ENCODE assay signal across 9 mouse cellular contexts in genomic region chr4:106787830-106788229, GRCm38 (mm10). TPM values are rescaled to one million over a fixed set of nuclear protein-coding genes. Genes with fewer than 3 reads are reported as not detected.
DNase-seq lines count a peak whose midpoint lies in the region; ATAC-seq and TF ChIP-seq lines count a peak whose summit lies in the region.
"Had no signal": no experiment of that assay in that cellular context is flagged by ENCODE, and none has a peak within 500 bp of the region (broad histone marks: within the 10 kb centered on the region; RNA-seq: fewer than 3 reads in every experiment).

No protein-coding gene starts in this region.

- no peak overlapping the region for H3K27ac ChIP-seq in midbrain, embryonic 11.5 days (ENCODE audit: low read depth, low read length)
- no peak overlapping the region for H3K27ac ChIP-seq in midbrain, embryonic 16.5 days (ENCODE audit: low read length)
- H3K27ac ChIP-seq in limb, embryonic 15.5 days, result peak overlapping the region; percentile 92
- no peak overlapping the region for H3K27ac ChIP-seq in stomach, postnatal 0 days (replicated peaks)
- H3K27ac ChIP-seq in cerebellum, adult 2 months (ENCODE audit: insufficient read depth, low read length), result no peak overlapping the region

- no peak overlapping the region for H3K4me3 ChIP-seq in midbrain, embryonic 11.5 days (ENCODE audit: low read depth, low read length)
- H3K4me3 ChIP-seq in midbrain, embryonic 16.5 days (ENCODE audit: low read depth, low read length), result no peak overlapping the region
- no peak overlapping the region for H3K4me3 ChIP-seq in limb, embryonic 15.5 days
- no peak overlapping the region for H3K4me3 ChIP-seq in stomach, postnatal 0 days (ENCODE audit: low read depth, low read length)
- no peak overlapping the region for H3K4me3 ChIP-seq in cerebellum, adult 2 months (replicated peaks; ENCODE audit: insufficient read depth, low read depth, low read length)

- no peak for TF ChIP-seq CTCF in stomach, postnatal 0 days (IDR thresholded peaks at IDR 0.05; ENCODE audit: low read depth)
- TF ChIP-seq CTCF in cerebellum, adult 2 months (IDR thresholded peaks at IDR 0.05; ENCODE audit: borderline replicate concordance, insufficient read depth, low read depth, low read length), result no peak

- H3K4me2 ChIP-seq in midbrain, embryonic 11.5 days, result no peak overlapping the region
- no peak overlapping the region for H3K4me2 ChIP-seq in midbrain, embryonic 16.5 days (ENCODE audit: low read length)
- H3K4me2 ChIP-seq in limb, embryonic 15.5 days, result no peak overlapping the region
- H3K4me2 ChIP-seq in stomach, postnatal 0 days (replicated peaks; ENCODE audit: low read depth), result no peak overlapping the region

- WGBS in midbrain, embryonic 11.5 days, result 64% methylated on average over 7 of the region's 7 CpGs
- WGBS in midbrain, embryonic 16.5 days, result 76% methylated on average over 7 of the region's 7 CpGs
- 36% methylated on average over 7 of the region's 7 CpGs for WGBS in limb, embryonic 15.5 days
- WGBS in stomach, postnatal 0 days, result 58% methylated on average over 7 of the region's 7 CpGs
- 88% methylated on average over 7 of the region's 7 CpGs for WGBS in cerebellum, adult 2 months

- peaks cover 20% of the 10 kb centered on the region for H3K4me1 ChIP-seq in midbrain, embryonic 11.5 days (ENCODE audit: control insufficient read depth, insufficient read depth, low read length)
- H3K4me1 ChIP-seq in midbrain, embryonic 16.5 days (ENCODE audit: control insufficient read depth, insufficient read depth, low read length), result peaks cover 24% of the 10 kb centered on the region
- peaks cover 64% of the 10 kb centered on the region for H3K4me1 ChIP-seq in limb, embryonic 15.5 days
- 0 out of 2 replicates have a peak, but pooled peaks cover 2% of the 10 kb centered on the region for H3K4me1 ChIP-seq in stomach, postnatal 0 days (replicated peaks; ENCODE audit: control insufficient read depth, insufficient read depth)
- peaks cover 7% of the 10 kb centered on the region for H3K4me1 ChIP-seq in cerebellum, adult 2 months (ENCODE audit: control insufficient read depth, insufficient read depth, low read length)

- TF ChIP-seq POLR2A in cerebellum, adult 2 months (IDR thresholded peaks at IDR 0.05; ENCODE audit: borderline replicate concordance, insufficient read depth, low read length), result no peak

- no peaks in the 10 kb centered on the region for H3K9me3 ChIP-seq in midbrain, embryonic 11.5 days (ENCODE audit: control insufficient read depth, low read length)
- no peaks in the 10 kb centered on the region for H3K9me3 ChIP-seq in midbrain, embryonic 16.5 days (replicated peaks; ENCODE audit: control insufficient read depth, low read length, poor library complexity, severe bottlenecking)
- H3K9me3 ChIP-seq in limb, embryonic 15.5 days, result no peaks in the 10 kb centered on the region
- no peaks in the 10 kb centered on the region for H3K9me3 ChIP-seq in stomach, postnatal 0 days (ENCODE audit: control insufficient read depth, low read length)

- H3K36me3 ChIP-seq in midbrain, embryonic 11.5 days (ENCODE audit: control insufficient read depth, insufficient read depth, low read length), result no peaks in the 10 kb centered on the region
- H3K36me3 ChIP-seq in midbrain, embryonic 16.5 days (ENCODE audit: control insufficient read depth, insufficient read depth, low read length), result no peaks in the 10 kb centered on the region
- no peaks in the 10 kb centered on the region for H3K36me3 ChIP-seq in limb, embryonic 15.5 days
- no peaks in the 10 kb centered on the region for H3K36me3 ChIP-seq in stomach, postnatal 0 days (ENCODE audit: control insufficient read depth, insufficient read depth, low read length)

- no peak overlapping the region for H3K9ac ChIP-seq in midbrain, embryonic 11.5 days (ENCODE audit: low read length)
- H3K9ac ChIP-seq in midbrain, embryonic 16.5 days (ENCODE audit: low read depth, low read length), result no peak overlapping the region
- no peak overlapping the region for H3K9ac ChIP-seq in limb, embryonic 15.5 days
- H3K9ac ChIP-seq in stomach, postnatal 0 days (ENCODE audit: low read length), result no peak overlapping the region

- no peaks in the 10 kb centered on the region for H3K27me3 ChIP-seq in midbrain, embryonic 11.5 days (ENCODE audit: control insufficient read depth, insufficient read depth, low read length)
- H3K27me3 ChIP-seq in midbrain, embryonic 16.5 days (ENCODE audit: control insufficient read depth, insufficient read depth, low read depth, low read length), result no peaks in the 10 kb centered on the region
- no peaks in the 10 kb centered on the region for H3K27me3 ChIP-seq in limb, embryonic 15.5 days
- no peaks in the 10 kb centered on the region for H3K27me3 ChIP-seq in stomach, postnatal 0 days (ENCODE audit: control insufficient read depth, insufficient read depth, low read length)
- no peaks in the 10 kb centered on the region for H3K27me3 ChIP-seq in cerebellum, adult 2 months (ENCODE audit: control insufficient read depth, insufficient read depth, low read length)

- no peak for ATAC-seq in midbrain, embryonic 11.5 days (ENCODE audit: low FRiP score)
- no peak for ATAC-seq in midbrain, embryonic 16.5 days
- peak; percentile 35; the same call in 1 of the 2 replicates for ATAC-seq in limb, embryonic 15.5 days (ENCODE audit: insufficient number of reproducible peaks, low FRiP score, low TSS enrichment, low read depth)
- ATAC-seq in stomach, postnatal 0 days (ENCODE audit: low FRiP score, low TSS enrichment), result peak; percentile 55; the same call in 1 of the 2 replicates

- TF ChIP-seq EP300 in stomach, postnatal 0 days (optimal IDR thresholded peaks at IDR 0.05), result no peak

- DNase-seq in adrenal gland, postnatal 14 days, result peak; percentile 72
- DNase-seq in adrenal gland, adult 18-20 months (ENCODE audit: low spot score in 2 of 2), result no peak
- DNase-seq in midbrain, embryonic 11.5 days (ENCODE audit: low spot score, missing footprints), result peak; percentile 85
- peak; percentile 31 to 59 for DNase-seq in gastrocnemius, postnatal 4 days (ENCODE audit: low spot score in 2 of 2)
- DNase-seq in stomach, postnatal 0 days (ENCODE audit: low spot score), result peak; percentile 51
- no peak for DNase-seq in cerebellum, adult 2 months

RNA-seq across cellular contexts. Expression of gene Acot11, which starts 17.0 kb away (rescaled TPM):
- total RNA-seq in adrenal gland, postnatal 14 days (2021), result 55.2 and 61.6 TPM in 2 replicates
- total RNA-seq in adrenal gland, adult 18-20 months (2021), result 100 to 1,000 TPM in 1 of 2 experiments, 10 to 100 TPM in 1; 99.8 to 239 TPM
- 1.3 TPM in 2 replicates for polyA plus RNA-seq in midbrain, embryonic 11.5 days (2014; fragmentation: Nextera tagmentation; extraction: Ambion mirVana)
- 1.9 and 2.2 TPM in 2 replicates for polyA plus RNA-seq in midbrain, embryonic 16.5 days (2015; fragmentation: Nextera tagmentation; extraction: Ambion mirVana)
- total RNA-seq in gastrocnemius, postnatal 4 days (2021), result 10 to 100 TPM; 12.3 to 15.8 TPM
- polyA plus RNA-seq in limb, embryonic 15.5 days (2015; fragmentation: Nextera tagmentation; extraction: Ambion mirVana), result 4.0 and 4.8 TPM in 2 replicates
- 2.8 and 3.1 TPM in 2 replicates for polyA plus RNA-seq in stomach, postnatal 0 days (2015; fragmentation: Nextera tagmentation; extraction: Ambion mirVana)
- polyA plus RNA-seq in cerebellum, adult 2 months (2012; rRNA removed), result 32.5 and 32.7 TPM in 2 replicates

RNA-seq across cellular contexts. Expression of gene Fam151a, which starts 54.1 kb away (rescaled TPM):
- total RNA-seq in adrenal gland, postnatal 14 days (2021), result 0.26 TPM in 1 of 2 replicates, not detected in the other
- under 1 TPM; 0.20 to 0.26 TPM for total RNA-seq in adrenal gland, adult 18-20 months (2021)
- polyA plus RNA-seq in midbrain, embryonic 11.5 days (2014; fragmentation: Nextera tagmentation; extraction: Ambion mirVana), result not detected in 2 replicates
- not detected in 2 replicates for polyA plus RNA-seq in midbrain, embryonic 16.5 days (2015; fragmentation: Nextera tagmentation; extraction: Ambion mirVana)
- not detected for total RNA-seq in gastrocnemius, postnatal 4 days (2021)
- 0.57 and 0.65 TPM in 2 replicates for polyA plus RNA-seq in limb, embryonic 15.5 days (2015; fragmentation: Nextera tagmentation; extraction: Ambion mirVana)
- 0.39 and 0.41 TPM in 2 replicates for polyA plus RNA-seq in stomach, postnatal 0 days (2015; fragmentation: Nextera tagmentation; extraction: Ambion mirVana)
- not detected in 2 replicates for polyA plus RNA-seq in cerebellum, adult 2 months (2012; rRNA removed)
- polyA plus RNA-seq: C2C12 had no signal

RNA-seq across cellular contexts. Expression of gene Mroh7, which starts 57.1 kb away (rescaled TPM):
- 0.41 and 2.9 TPM in 2 replicates for total RNA-seq in adrenal gland, postnatal 14 days (2021)
- 1 to 10 TPM; 1.5 to 1.7 TPM for total RNA-seq in adrenal gland, adult 18-20 months (2021)
- 0.07 TPM in 1 of 2 replicates, not detected in the other for polyA plus RNA-seq in midbrain, embryonic 11.5 days (2014; fragmentation: Nextera tagmentation; extraction: Ambion mirVana)
- 0.38 and 1.6 TPM in 2 replicates for polyA plus RNA-seq in midbrain, embryonic 16.5 days (2015; fragmentation: Nextera tagmentation; extraction: Ambion mirVana)
- 1 to 10 TPM in 1 of 2 experiments, under 1 TPM in 1; 0.52 to 1.2 TPM for total RNA-seq in gastrocnemius, postnatal 4 days (2021)
- polyA plus RNA-seq in limb, embryonic 15.5 days (2015; fragmentation: Nextera tagmentation; extraction: Ambion mirVana), result 0.15 and 0.29 TPM in 2 replicates
- 0.05 and 0.15 TPM in 2 replicates for polyA plus RNA-seq in stomach, postnatal 0 days (2015; fragmentation: Nextera tagmentation; extraction: Ambion mirVana)
- polyA plus RNA-seq in cerebellum, adult 2 months (2012; rRNA removed), result 3.2 and 3.8 TPM in 2 replicates
- polyA plus RNA-seq: C2C12 had no signal

Comparison
In these comparisons a context has a peak if more than half of its experiments do, and no peak if none do; other contexts are left out.
1. DNase-seq: peak in adrenal gland, postnatal 14 days (single experiment), midbrain, embryonic 11.5 days (single experiment), gastrocnemius, postnatal 4 days (2 of 2) and stomach, postnatal 0 days (single experiment); none in adrenal gland, adult 18-20 months (0 of 2) and cerebellum, adult 2 months (0 of 2).
2. ATAC-seq: peak in limb, embryonic 15.5 days (single experiment) and stomach, postnatal 0 days (single experiment); none in midbrain, embryonic 11.5 days (single experiment) and midbrain, embryonic 16.5 days (single experiment).